Mouse (Mus musculus) adipocyte (in vitro differentiated cells): Measurements from ENCODE around the gene Zfp628.

Experiments
- DNase-seq: peaks from one replicate; pipeline ENCODE4 v3.0.0-alpha.2; 2016; ENCODE audit warnings: low spot score

Zfp628 gene

GRCm38 (mm10) chr7:4940068-4940479, 25.1 kb downstream of the Zfp628 start:
- peak; percentile 79 for DNase-seq

- no peak for DNase-seq
Observed at GRCm38 (mm10) chr7:4942673-4943072, 27.7 kb downstream of the Zfp628 start.

GRCm38 (mm10) chr7:4943223-4943815, 28.3 kb downstream of the Zfp628 start:
- DNase-seq = peak; percentile 92

- peak; percentile 77 for DNase-seq
Observed at GRCm38 (mm10) chr7:4947855-4948254, 32.8 kb downstream of the Zfp628 start.

- no peak for DNase-seq
Observed at GRCm38 (mm10) chr7:4948386-4948785, 33.4 kb downstream of the Zfp628 start.

GRCm38 (mm10) chr7:4950561-4951342, 35.7 kb downstream of the Zfp628 start:
- DNase-seq = no peak

GRCm38 (mm10) chr7:4953815-4954445, 38.9 kb downstream of the Zfp628 start:
- peak; percentile 77 for DNase-seq

GRCm38 (mm10) chr7:4957361-4957760, 42.3 kb downstream of the Zfp628 start:
- no peak for DNase-seq

- no peak for DNase-seq
Observed at GRCm38 (mm10) chr7:4963527-4963926, 48.5 kb downstream of the Zfp628 start.

GRCm38 (mm10) chr7:4964272-4964671, 49.3 kb downstream of the Zfp628 start, which contains the start of gene Sbk2:
Gene Sbk2, minus strand, starts transcription at chr7:4964406.
- no peak for DNase-seq

GRCm38 (mm10) chr7:4964988-4965387, 50.0 kb downstream of the Zfp628 start:
- DNase-seq = no peak

- DNase-seq = no peak
Observed at GRCm38 (mm10) chr7:4971068-4971467, 56.1 kb downstream of the Zfp628 start, which contains the start of gene Sbk3. Gene Sbk3, minus strand, starts transcription at chr7:4971168.
